Mouse (Mus musculus): ENCODE results near the gene Otulin. TPM values are rescaled to one million over a fixed set of nuclear protein-coding genes. Genes with fewer than 3 reads are reported as not detected.
A peak's percentile ranks its signal among the peaks of the same experiment; 100 is the strongest.

Gene Otulin
- polyA plus RNA-seq (2015; fragmentation: Nextera tagmentation; extraction: Ambion mirVana) = 23.1 and 24.1 TPM in 2 replicates

DNA sequence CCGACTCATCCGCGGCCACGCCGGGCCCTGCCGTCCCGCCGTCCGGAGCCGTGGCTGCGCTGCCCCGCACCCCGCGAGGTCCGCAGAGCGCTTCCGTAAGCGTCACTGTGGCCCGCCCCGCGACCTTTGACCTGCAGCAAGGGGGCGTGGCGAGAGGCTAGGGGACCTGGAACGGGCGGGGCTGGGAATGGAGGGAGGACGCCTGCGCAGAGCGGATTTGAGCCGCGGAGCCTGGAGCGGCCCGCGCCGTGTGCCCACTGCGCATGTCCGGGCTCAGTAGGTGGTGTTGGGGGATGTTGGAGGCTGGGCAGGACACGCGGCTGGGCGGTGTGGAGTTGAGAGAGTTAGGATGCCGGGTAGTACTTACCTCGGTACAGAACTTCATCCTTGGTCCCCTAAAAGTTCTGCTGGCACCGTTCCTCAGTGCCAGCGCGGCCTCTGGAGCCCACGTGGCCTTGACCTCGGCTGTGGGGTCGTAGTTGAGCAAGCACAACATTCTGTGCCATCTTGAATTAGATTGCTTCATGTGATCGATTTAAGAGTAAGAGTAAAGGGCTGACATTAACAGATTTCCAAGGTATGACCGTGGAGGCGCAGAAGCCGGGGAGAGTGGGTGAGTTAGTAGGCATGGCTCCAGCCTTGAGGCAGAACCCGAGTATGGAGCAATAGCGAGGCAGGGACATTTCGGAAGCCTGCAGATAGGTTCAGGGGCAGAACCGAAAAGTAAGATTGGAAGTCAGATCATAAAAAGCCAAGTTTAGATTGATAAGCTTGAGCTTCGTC, at the start of gene Otulin:
Gene Otulin, minus strand, starts transcription at position 93 of the 783 bp plus-strand sequence.
- Histone ChIP-seq H3K4me2 (peak within 1 kb of the TSS; percentile 85), H3K9ac (peak within 1 kb of the TSS; percentile 84), H3K27me3 (no peaks in the 10 kb centered on the region), H3K36me3 (peaks cover 6% of the 10 kb centered on the region), H3K27ac (peak within 1 kb of the TSS; percentile 78), H3K4me1 (replicated peaks) (peaks cover 29% of the 10 kb centered on the region), H3K4me3 (peak within 1 kb of the TSS; percentile 87), H3K9me3 (no peaks in the 10 kb centered on the region)
- 5% methylated on average over 56 of the region's 56 CpGs for WGBS
- ATAC-seq (ENCODE audit: low FRiP score) = peak; percentile 99

DNA sequence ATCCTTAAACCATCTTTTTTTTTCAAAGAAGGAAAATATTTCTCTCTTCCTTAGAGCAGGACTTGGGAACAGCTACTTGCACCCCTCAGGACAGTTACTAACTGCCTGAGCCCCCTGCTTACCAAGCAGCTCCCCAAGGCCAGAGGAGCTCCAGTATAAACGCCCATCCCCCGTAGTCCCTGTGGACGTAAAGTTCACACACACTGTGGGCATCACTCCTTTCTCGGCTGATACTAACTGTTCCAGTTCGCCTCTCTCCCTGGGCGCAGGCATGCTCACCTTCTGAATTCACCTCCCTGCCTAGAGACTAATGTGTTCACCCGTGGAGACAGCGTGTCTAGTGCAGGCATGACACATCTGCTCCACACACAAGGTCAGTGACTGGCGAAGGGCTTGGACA, 48.0 kb upstream of the Otulin start:
- Histone ChIP-seq H3K4me3 (no peak overlapping the region), H3K27me3 (peaks cover 9% of the 10 kb centered on the region; the same call in 1 of the 2 replicates), H3K4me2 (no peak overlapping the region), H3K4me1 (replicated peaks) (peaks cover 16% of the 10 kb centered on the region), H3K36me3 (no peaks in the 10 kb centered on the region), H3K9ac (no peak overlapping the region), H3K9me3 (no peaks in the 10 kb centered on the region), H3K27ac (no peak overlapping the region)
- no peak for ATAC-seq (ENCODE audit: low FRiP score)
- WGBS = 86% methylated on average over 9 of the region's 9 CpGs

DNA sequence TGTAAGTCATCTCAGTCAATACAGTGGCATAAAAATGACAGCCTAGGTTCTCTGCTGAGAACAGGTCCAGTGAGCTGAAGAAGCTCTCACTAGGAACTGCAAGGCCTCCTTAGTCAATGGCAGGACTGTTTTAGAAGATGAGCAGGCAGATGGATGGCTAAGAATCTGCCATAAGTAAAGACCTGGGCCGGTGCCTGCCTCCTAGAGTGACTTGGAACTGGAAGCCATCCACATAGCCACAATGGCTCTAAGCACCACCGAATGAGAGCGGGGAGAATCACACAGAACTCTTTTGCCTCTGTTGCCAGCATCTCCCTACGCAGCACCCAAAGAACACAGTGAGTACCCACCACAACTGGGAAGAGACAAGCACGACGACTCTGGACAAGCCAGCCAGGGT, 47.3 kb upstream of the Otulin start:
- WGBS = 93% methylated on average over 6 of the region's 6 CpGs
- no peak for ATAC-seq (ENCODE audit: low FRiP score)

DNA sequence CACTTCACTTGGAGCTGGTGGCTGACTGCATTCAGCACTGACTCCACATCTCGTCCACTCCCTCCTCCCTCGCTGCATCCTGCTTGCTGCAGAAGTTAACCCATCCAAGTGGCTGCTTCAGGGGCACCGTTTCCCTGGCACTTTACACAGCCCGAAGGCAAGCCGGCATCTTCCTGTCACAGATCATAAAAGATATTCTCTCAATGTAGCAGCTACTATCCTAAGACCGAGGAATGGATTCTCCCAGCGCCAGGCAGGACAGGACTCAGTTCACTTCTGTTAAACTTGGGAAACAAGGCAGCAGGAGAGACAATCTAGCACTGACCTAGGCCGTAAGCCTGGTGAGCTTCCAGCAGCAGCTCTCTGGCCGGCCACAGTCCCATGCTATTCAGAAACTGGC, 45.7 kb upstream of the Otulin start:
- WGBS = 60% methylated on average over 9 of the region's 9 CpGs
- ATAC-seq (ENCODE audit: low FRiP score) = no peak

More for the DNA sequence above, 47.3 kb upstream of the Otulin start:
- Histone ChIP-seq H3K4me3 (no peak overlapping the region), H3K27ac (no peak overlapping the region), H3K4me1 (replicated peaks) (peaks cover 16% of the 10 kb centered on the region), H3K4me2 (no peak overlapping the region), H3K36me3 (no peaks in the 10 kb centered on the region), H3K9me3 (no peaks in the 10 kb centered on the region), H3K9ac (no peak overlapping the region), H3K27me3 (peaks cover 8% of the 10 kb centered on the region; the same call in 1 of the 2 replicates)

DNA sequence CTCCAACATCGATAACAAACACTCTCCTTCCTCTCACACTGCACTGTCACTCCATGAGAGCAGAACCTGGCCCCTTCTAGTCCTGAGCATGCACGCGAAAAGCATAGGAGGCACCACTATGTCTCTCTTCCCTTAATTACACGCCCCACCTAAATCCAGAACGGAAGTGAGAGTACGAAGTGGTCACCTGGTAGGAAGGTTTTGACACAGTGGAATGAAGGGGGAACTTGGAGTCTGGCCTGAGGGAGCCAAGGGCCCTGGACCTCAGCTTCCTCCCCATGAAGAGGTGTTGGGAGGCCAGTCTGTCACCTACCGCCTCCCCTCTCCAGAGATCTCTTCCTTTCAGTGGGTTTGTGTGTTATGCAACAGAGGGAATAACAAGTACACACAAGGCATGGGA, 44.6 kb upstream of the Otulin start:
- Histone ChIP-seq H3K9ac (no peak overlapping the region), H3K27ac (no peak overlapping the region), H3K9me3 (no peaks in the 10 kb centered on the region), H3K4me2 (no peak overlapping the region), H3K4me3 (no peak overlapping the region), H3K36me3 (no peaks in the 10 kb centered on the region), H3K4me1 (replicated peaks) (peaks cover 15% of the 10 kb centered on the region), H3K27me3 (peaks cover 6% of the 10 kb centered on the region; the same call in 1 of the 2 replicates)
- WGBS = 93% methylated on average over 7 of the region's 7 CpGs
- ATAC-seq (ENCODE audit: low FRiP score) = no peak

More for the DNA sequence above, 45.7 kb upstream of the Otulin start:
- Histone ChIP-seq H3K4me2 (no peak overlapping the region), H3K27me3 (peaks cover 6% of the 10 kb centered on the region; the same call in 1 of the 2 replicates), H3K4me3 (no peak overlapping the region), H3K9me3 (no peaks in the 10 kb centered on the region), H3K9ac (no peak overlapping the region), H3K27ac (0 out of 2 replicates have a peak overlapping the region, but pooled peaks have one; percentile 20), H3K36me3 (no peaks in the 10 kb centered on the region), H3K4me1 (replicated peaks) (peaks cover 20% of the 10 kb centered on the region)

- Histone ChIP-seq H3K9ac (no peak overlapping the region), H3K4me1 (replicated peaks) (peaks cover 15% of the 10 kb centered on the region), H3K4me3 (no peak overlapping the region), H3K36me3 (no peaks in the 10 kb centered on the region), H3K9me3 (no peaks in the 10 kb centered on the region), H3K27ac (no peak overlapping the region), H3K27me3 (peaks cover 3% of the 10 kb centered on the region; the same call in 1 of the 2 replicates), H3K4me2 (no peak overlapping the region)
- ATAC-seq (ENCODE audit: low FRiP score) = no peak
- 85% methylated on average over 6 of the region's 6 CpGs for WGBS
Observed at GRCm38 (mm10) chr15:27674041-27674440, 43.5 kb upstream of the Otulin start.

DNA sequence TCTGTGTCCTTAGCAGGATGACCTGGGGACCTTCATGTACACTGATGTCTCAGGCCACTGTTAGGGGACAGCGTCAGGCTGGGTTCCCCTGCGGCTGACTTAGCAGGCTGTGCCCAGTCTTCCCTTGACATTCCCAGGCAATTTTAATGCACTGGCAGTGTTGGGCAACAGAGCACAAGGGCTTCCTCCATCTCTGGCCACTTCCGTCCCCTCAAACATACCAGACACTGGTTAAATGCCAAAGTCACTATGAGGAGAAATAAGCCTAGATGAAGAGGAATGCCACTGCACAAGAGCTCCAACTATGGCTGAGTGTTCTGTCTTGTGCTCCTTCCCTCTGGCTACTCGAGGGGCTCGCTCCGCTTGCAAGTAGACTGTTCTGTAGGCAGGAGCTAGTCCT, 42.7 kb upstream of the Otulin start:
- no peaks in the 10 kb centered on the region for H3K36me3 ChIP-seq
- WGBS = 93% methylated on average over 6 of the region's 6 CpGs
- H3K4me1 ChIP-seq (replicated peaks) = peaks cover 15% of the 10 kb centered on the region
- ATAC-seq (ENCODE audit: low FRiP score) = no peak
- no peaks in the 10 kb centered on the region for H3K27me3 ChIP-seq
- H3K4me2 ChIP-seq = no peak overlapping the region
- no peak overlapping the region for H3K4me3 ChIP-seq
- H3K9ac ChIP-seq = no peak overlapping the region
- no peaks in the 10 kb centered on the region for H3K9me3 ChIP-seq
- no peak overlapping the region for H3K27ac ChIP-seq

DNA sequence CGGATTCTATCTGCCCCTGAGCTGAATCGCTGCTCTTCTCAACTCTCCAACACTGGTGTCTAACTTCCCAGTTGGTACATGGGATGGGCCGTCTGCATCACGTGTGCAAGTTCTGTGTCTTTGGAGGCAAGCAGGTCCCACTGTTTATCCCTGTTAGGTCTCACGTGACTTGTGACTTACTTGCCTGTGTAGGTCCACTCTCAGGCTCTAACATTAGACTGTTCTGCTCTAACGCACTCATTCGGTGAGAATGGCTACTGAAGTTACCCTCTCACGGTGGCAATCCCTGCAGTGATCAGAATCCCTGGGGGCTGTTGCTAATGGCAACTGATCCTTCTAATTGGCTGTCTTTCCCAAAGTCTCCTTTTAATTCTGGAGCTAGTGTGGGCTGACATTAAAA, 41.8 kb upstream of the Otulin start:
- Histone ChIP-seq H3K4me1 (replicated peaks) (peaks cover 15% of the 10 kb centered on the region), H3K27ac (no peak overlapping the region), H3K9me3 (no peaks in the 10 kb centered on the region), H3K27me3 (no peaks in the 10 kb centered on the region), H3K4me2 (no peak overlapping the region), H3K36me3 (no peaks in the 10 kb centered on the region), H3K4me3 (no peak overlapping the region), H3K9ac (no peak overlapping the region)
- ATAC-seq (ENCODE audit: low FRiP score) = no peak
- WGBS = 66% methylated on average over 8 of the region's 8 CpGs

DNA sequence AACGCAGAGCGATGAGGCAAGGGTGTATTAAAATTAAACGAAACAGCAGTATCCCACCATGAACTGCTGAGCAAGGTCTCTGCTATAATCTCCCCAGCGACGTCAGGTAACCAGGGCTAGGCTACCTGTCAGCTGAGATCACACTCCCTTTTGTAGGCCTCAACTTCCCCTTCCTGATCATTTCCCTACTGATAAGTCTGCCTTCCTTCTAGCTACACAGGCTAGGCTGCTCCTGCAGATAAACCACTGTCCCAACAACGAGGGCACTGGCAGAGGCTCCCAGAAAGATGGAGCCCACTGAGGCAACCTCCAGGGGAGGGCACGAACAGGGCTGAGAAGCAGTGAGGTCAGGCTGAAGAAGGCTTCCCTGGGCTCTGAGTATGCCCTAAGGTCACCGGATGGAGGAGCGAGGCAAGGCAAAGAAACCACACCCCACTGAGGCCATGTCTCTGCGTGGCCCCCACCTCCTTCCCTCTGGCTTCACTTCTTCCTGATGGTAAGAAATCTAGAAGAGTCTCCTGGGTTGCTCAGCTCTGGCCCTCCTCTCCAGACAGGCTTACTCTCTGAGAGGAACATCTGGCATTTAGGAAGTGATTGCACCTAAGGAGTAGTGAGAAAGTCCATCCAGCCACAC, 41.2 kb upstream of the Otulin start:
- Histone ChIP-seq H3K4me1 (replicated peaks) (peaks cover 13% of the 10 kb centered on the region), H3K4me2 (no peak overlapping the region), H3K27ac (no peak overlapping the region), H3K36me3 (no peaks in the 10 kb centered on the region), H3K9me3 (no peaks in the 10 kb centered on the region), H3K9ac (no peak overlapping the region), H3K4me3 (no peak overlapping the region), H3K27me3 (no peaks in the 10 kb centered on the region)
- no peak for ATAC-seq (ENCODE audit: low FRiP score)
- 88% methylated on average over 10 of the region's 10 CpGs for WGBS

- Histone ChIP-seq H3K27me3 (no peaks in the 10 kb centered on the region), H3K9ac (no peak overlapping the region), H3K9me3 (no peaks in the 10 kb centered on the region), H3K4me1 (replicated peaks) (peaks cover 6% of the 10 kb centered on the region; the same call in 1 of the 2 replicates), H3K4me2 (no peak overlapping the region), H3K4me3 (no peak overlapping the region), H3K27ac (no peak overlapping the region), H3K36me3 (no peaks in the 10 kb centered on the region)
- WGBS = 93% methylated on average over 8 of the region's 8 CpGs
- ATAC-seq (ENCODE audit: low FRiP score) = no peak
Observed at GRCm38 (mm10) chr15:27670708-27671107, 40.2 kb upstream of the Otulin start.

DNA sequence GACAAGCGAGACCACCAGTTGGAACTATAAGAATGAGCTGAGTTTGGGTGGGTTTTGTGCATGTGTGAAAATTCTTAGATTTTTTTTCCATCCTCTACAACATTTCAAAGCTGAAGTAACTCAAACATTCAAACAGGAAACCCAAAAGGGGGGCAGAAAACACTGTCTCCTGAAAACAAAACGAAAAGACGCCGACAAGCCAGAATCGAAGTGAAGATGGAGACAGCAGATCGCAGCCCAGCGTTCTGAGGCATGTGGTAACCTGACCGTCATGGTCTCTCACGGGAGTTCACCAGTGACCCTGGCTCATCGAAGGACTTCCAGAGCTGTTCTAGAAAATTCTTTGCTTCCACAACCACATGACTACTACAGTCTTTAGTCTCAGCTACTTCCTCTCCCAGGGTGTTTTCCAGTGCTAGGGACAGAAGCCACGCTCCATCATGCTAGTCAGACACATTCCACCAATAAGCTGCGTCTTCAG, 39.5 kb upstream of the Otulin start:
- Histone ChIP-seq H3K9ac (no peak overlapping the region), H3K4me1 (replicated peaks) (peaks cover 13% of the 10 kb centered on the region), H3K4me3 (no peak overlapping the region), H3K27me3 (no peaks in the 10 kb centered on the region), H3K4me2 (no peak overlapping the region), H3K27ac (no peak overlapping the region), H3K36me3 (no peaks in the 10 kb centered on the region), H3K9me3 (no peaks in the 10 kb centered on the region)
- ATAC-seq (ENCODE audit: low FRiP score) = no peak
- 85% methylated on average over 12 of the region's 12 CpGs for WGBS

DNA sequence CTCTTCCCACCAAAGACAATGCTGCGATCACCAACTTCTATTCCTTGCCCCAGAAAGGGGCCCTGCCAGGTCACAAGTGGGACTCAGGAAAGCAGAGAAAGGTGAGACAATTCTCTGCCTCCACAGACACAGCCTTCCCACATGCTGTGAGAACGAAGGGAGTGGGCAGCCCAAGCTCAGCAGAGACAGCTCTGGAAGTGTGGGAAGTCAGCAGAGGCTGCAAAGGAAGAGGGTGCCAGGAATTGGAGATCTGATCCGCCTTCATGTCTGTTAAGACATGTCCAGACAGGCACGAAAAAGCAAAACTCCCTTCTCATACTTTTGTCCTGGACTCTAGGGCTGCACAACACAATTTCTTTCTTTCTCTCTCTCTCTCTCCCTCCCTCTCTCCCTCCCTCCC, 38.8 kb upstream of the Otulin start:
- Histone ChIP-seq H3K9ac (no peak overlapping the region), H3K9me3 (no peaks in the 10 kb centered on the region), H3K36me3 (no peaks in the 10 kb centered on the region), H3K4me1 (replicated peaks) (peaks cover 16% of the 10 kb centered on the region), H3K27ac (no peak overlapping the region), H3K4me3 (no peak overlapping the region), H3K4me2 (no peak overlapping the region), H3K27me3 (no peaks in the 10 kb centered on the region)
- no peak for ATAC-seq (ENCODE audit: low FRiP score)
- WGBS = 82% methylated on average over 4 of the region's 4 CpGs

All from hindbrain, embryonic 13.5 days (tissue).